22 mouse cellular contexts compared by ENCODE assay signal in genomic region chr10:111084267-111084780, GRCm38 (mm10).
DNase-seq lines count a peak whose midpoint lies in the region; TF ChIP-seq lines count a peak whose summit lies in the region.
"Had no signal": no experiment of that assay in that cellular context is flagged by ENCODE, and none has a peak within 500 bp of the region (broad histone marks: within the 10 kb centered on the region; RNA-seq: fewer than 3 reads in every experiment).

No protein-coding gene starts in this region.

- TF ChIP-seq CTCF in lung, adult 2 months (IDR thresholded peaks at IDR 0.05; ENCODE audit: insufficient read depth, low read length), result no peak

- peaks cover 3% of the 10 kb centered on the region; the same call in 1 of the 2 replicates for H3K4me1 ChIP-seq in lung, adult 2 months (ENCODE audit: control insufficient read depth, insufficient read depth, low read length)
- H3K4me1 ChIP-seq: forebrain, embryonic 13.5 days; liver, embryonic 12.5 days had no signal

- DNase-seq in embryo, embryonic 11 days, result peak; percentile 21
- no peak for DNase-seq in embryo, embryonic 10 days (ENCODE audit: low spot score)
- DNase-seq in kidney, adult 9 months, result peak; percentile 32
- no peak for DNase-seq in kidney, adult 11 months
- DNase-seq in lung, postnatal 10 days, result peak; percentile 50
- no peak for DNase-seq in lung, adult 2 months
- DNase-seq in cerebellum, adult 18-20 months, result no peak
- DNase-seq: cerebellum, adult 2 months; cerebellum, postnatal 14 days; heart, adult 18-20 months; heart, postnatal 4 days; layer of hippocampus, postnatal 36 days; left cerebral cortex, postnatal 4 days; liver, postnatal 0 days; right cerebral cortex, postnatal 4 days; thymus, adult 2 months; thymus, postnatal 36 days had no signal

- no peak overlapping the region for H3K4me3 ChIP-seq in lung, adult 2 months (replicated peaks; ENCODE audit: extremely low read depth, low read depth, low read length)
- H3K4me3 ChIP-seq: forebrain, embryonic 13.5 days; hindbrain, embryonic 13.5 days; liver, embryonic 12.5 days; midbrain, embryonic 13.5 days; neural tube, embryonic 13.5 days had no signal

- no peak for TF ChIP-seq POLR2A in lung, adult 2 months (IDR thresholded peaks at IDR 0.05; ENCODE audit: borderline replicate concordance, extremely low read depth, low read depth, low read length)

- WGBS in lung, adult 2 months, result 42% methylated on average over 4 of the region's 4 CpGs

Comparison
In these comparisons a context has a peak if more than half of its experiments do, and no peak if none do; other contexts are left out.
1. DNase-seq: peak in embryo, embryonic 11 days (single experiment), kidney, adult 9 months (single experiment) and lung, postnatal 10 days (single experiment); none in embryo, embryonic 10 days (single experiment), kidney, adult 11 months (single experiment), lung, adult 2 months (single experiment) and cerebellum, adult 18-20 months (0 of 2).